Mouse (Mus musculus): ENCODE measurements around the gene Pex6.

DNA sequence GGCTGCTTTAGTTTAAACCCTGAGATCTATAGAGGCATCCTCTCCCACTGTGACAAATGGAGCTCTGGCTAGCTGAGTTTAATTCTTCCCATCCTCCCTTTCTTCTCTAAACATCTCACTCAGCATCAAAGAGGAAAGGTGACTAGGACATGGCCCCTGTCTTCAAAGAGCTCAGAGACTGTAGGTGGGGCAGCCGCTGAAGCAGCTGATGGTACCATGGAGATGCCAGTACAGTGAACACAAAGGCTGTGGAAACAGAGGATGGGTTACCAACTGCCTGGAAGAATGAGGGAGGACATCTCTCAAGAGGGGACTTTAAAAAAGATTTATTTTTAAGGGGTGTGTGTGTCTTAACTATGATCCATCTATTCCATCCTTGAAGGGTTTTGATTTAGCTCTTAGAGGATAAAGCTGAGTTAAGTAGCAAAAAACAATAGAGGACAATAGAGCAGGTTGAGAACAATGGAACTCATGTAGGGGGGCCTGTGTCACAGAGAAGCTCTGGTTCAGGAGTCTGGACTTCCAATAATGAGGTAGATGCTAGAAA is 16.7 kb upstream of the Pex6 start:
- no peak for TF ChIP-seq POLR2A (IDR thresholded peaks at IDR 0.05; ENCODE audit: low read depth, low read length)
- TF ChIP-seq CTCF (IDR thresholded peaks at IDR 0.05; ENCODE audit: extremely low read depth, insufficient read length, insufficient replicate concordance, low read depth, low read length), result no peak

All from small intestine, adult 2 months (tissue).